Mouse (Mus musculus) neural tube, embryonic 11.5 days (tissue): ENCODE results near the gene Nav1. TPM values are rescaled to one million over a fixed set of nuclear protein-coding genes. Genes with fewer than 3 reads are reported as not detected.

Experiments
- ATAC-seq: fragments of 200-750 bp; cut with Nextera tagmentation; 2 replicates; pipeline ENCODE4 v1.8.0; 2017; ENCODE audit warnings: moderate number of reproducible peaks, mild to moderate bottlenecking, moderate TSS enrichment, moderate library complexity; ENCODE audit not compliant: insufficient read depth, low FRiP score, low TSS enrichment
- DNase-seq: peaks from one replicate; pipeline ENCODE4 v3.0.0-alpha.2; 2015; ENCODE audit warnings: low spot score
- H3K27ac ChIP-seq: fragments of 300-500 bp; sonication (generic); 2 replicates; pipeline ENCODE4 v1.5.1; 2014; ENCODE audit warnings: low read depth, mild to moderate bottlenecking, low read length
- H3K27me3 ChIP-seq: fragments of 300-500 bp; sonication (generic); 2 replicates; pipeline ENCODE4 v1.6.1; 2014; ENCODE audit warnings: mild to moderate bottlenecking, low read length, mixed read lengths; ENCODE audit not compliant: control insufficient read depth, insufficient read depth
- H3K36me3 ChIP-seq: fragments of 300-500 bp; sonication (generic); 2 replicates; pipeline ENCODE4 v1.6.1; 2014; ENCODE audit warnings: mild to moderate bottlenecking, low read length, moderate library complexity, mixed read lengths; ENCODE audit not compliant: control insufficient read depth, insufficient read depth
- H3K4me1 ChIP-seq: fragments of 300-500 bp; sonication (generic); 2 replicates; pipeline ENCODE4 v1.6.1; 2014; ENCODE audit warnings: low read length, mixed read lengths; ENCODE audit not compliant: control insufficient read depth, insufficient read depth
- H3K4me2 ChIP-seq: fragments of 300-500 bp; sonication (generic); 2 replicates; pipeline ENCODE4 v1.6.1; 2014; ENCODE audit warnings: low read depth, mild to moderate bottlenecking, moderate library complexity
- H3K4me3 ChIP-seq: fragments of 300-500 bp; sonication (generic); 2 replicates; pipeline ENCODE4 v1.5.1; 2014; ENCODE audit warnings: low read depth, low read length
- H3K9ac ChIP-seq: fragments of 300-500 bp; sonication (generic); 2 replicates; pipeline ENCODE4 v1.6.1; 2014; ENCODE audit warnings: mild to moderate bottlenecking, low read length
- H3K9me3 ChIP-seq: fragments of 300-500 bp; sonication (generic); 2 replicates; pipeline ENCODE4 v1.6.1; 2016; ENCODE audit warnings: low read length; ENCODE audit not compliant: control insufficient read depth
- WGBS: fragments of 180-500 bp; shearing (Covaris S2); extraction: QIAGEN DNeasy Blood & Tissue Kit; methylation state at CpG from one replicate; pipeline ENCODE4 v1.1.7; 2014; 5-methylcytosine and 5-hydroxymethylcytosine counted together
- polyA plus RNA-seq: library from polyadenylated mRNA; unstranded; fragments of >200 nt; fragmentation: Nextera tagmentation; extraction: Ambion mirVana; gene quantifications from 2 replicates; pipeline ENCODE4 v1.2.1, GENCODE M21; 2014

Nav1 gene
- polyA plus RNA-seq, 1 experiment from 2014 or later = 18.1 TPM

GRCm38 (mm10) chr1:135475571-135475895 is 131.6 kb downstream of the Nav1 start:
- DNase-seq (no peak), ATAC-seq (no peak)
- no peak overlapping the region for H3K4me3 ChIP-seq
- H3K36me3 ChIP-seq = no peaks in the 10 kb centered on the region
- H3K4me1 ChIP-seq = no peaks in the 10 kb centered on the region
- no peak overlapping the region for H3K27ac ChIP-seq
- H3K27me3 ChIP-seq = no peaks in the 10 kb centered on the region
- WGBS = 95% methylated on average over 7 of the region's 7 CpGs
- H3K4me2 ChIP-seq = no peak overlapping the region
- H3K9me3 ChIP-seq = no peaks in the 10 kb centered on the region
- H3K9ac ChIP-seq = no peak overlapping the region

DNA sequence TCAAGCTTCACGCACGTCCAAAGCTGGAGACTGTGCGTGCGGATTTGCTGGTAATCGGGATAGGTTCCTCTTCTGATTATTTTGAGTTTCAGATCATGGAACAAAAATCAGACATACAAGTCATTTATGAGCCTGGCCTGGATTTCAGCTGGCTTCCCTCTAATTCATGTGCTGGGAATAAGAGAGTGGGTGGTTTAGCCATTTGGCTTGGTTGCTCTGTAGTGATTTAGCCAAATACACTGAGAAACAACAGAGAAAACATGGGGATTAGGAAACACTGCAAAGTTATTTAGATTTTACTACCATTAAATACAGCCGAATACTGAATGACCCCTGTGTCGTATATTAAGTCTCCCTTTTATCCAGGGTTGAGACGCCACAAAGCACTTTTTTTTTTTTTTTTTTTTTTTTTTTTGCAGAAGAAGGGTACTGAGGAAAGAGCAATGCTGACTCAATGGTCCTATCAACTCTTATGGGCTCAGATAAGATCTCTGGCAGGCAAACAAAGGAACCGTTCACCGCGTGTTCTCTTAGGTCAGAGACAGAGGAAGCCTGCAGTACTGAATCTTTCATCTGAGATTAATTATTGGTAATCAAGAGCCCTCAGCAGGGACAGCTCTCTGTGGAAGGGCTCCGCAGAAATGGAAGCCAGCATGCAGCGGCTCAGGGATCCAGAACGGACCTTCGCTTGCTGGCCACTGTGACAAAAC is 132.1 kb downstream of the Nav1 start:
- H3K4me1 ChIP-seq = no peaks in the 10 kb centered on the region
- H3K4me2 ChIP-seq = no peak overlapping the region
- no peaks in the 10 kb centered on the region for H3K27me3 ChIP-seq
- no peak for ATAC-seq
- no peaks in the 10 kb centered on the region for H3K9me3 ChIP-seq
- WGBS = 68% methylated on average over 15 of the region's 15 CpGs
- H3K9ac ChIP-seq = no peak overlapping the region
- no peaks in the 10 kb centered on the region for H3K36me3 ChIP-seq
- H3K27ac ChIP-seq = no peak overlapping the region
- no peak for DNase-seq
- no peak overlapping the region for H3K4me3 ChIP-seq

DNA sequence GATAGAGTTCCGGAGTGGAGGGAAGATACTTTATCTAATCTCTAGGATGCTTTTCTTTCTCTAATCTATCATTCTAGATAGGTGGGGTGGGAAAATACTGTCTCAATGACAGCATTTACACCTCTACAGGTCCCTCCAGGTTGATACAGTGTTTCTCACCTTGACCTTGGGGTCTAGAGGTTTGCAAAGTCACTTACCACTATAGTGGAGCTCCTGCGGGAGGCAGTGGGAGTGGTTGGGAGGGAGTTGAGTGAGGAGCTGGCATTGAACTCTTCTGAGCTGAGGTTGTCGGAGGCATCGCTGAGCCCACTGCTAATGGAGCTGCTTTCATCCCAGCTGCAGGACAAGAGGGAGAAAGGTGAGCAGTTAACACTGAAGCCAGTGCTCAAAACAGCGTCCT is 134.6 kb downstream of the Nav1 start:
- Histone ChIP-seq H3K9me3 (no peaks in the 10 kb centered on the region), H3K4me2 (no peak overlapping the region), H3K9ac (no peak overlapping the region), H3K4me3 (no peak overlapping the region), H3K27me3 (no peaks in the 10 kb centered on the region), H3K4me1 (no peaks in the 10 kb centered on the region), H3K27ac (no peak overlapping the region), H3K36me3 (no peaks in the 10 kb centered on the region)
- ATAC-seq (no peak), DNase-seq (no peak)
- 80% methylated on average over 5 of the region's 5 CpGs for WGBS

- H3K4me2 ChIP-seq = no peak overlapping the region
- H3K9me3 ChIP-seq = no peaks in the 10 kb centered on the region
- ATAC-seq = no peak
- H3K36me3 ChIP-seq = no peaks in the 10 kb centered on the region
- no peak overlapping the region for H3K9ac ChIP-seq
- H3K27me3 ChIP-seq = no peaks in the 10 kb centered on the region
- no peak overlapping the region for H3K4me3 ChIP-seq
- no peak overlapping the region for H3K27ac ChIP-seq
- DNase-seq = no peak
- 87% methylated on average over 5 of the region's 5 CpGs for WGBS
- no peaks in the 10 kb centered on the region for H3K4me1 ChIP-seq
Observed at GRCm38 (mm10) chr1:135471742-135472141, 135.4 kb downstream of the Nav1 start.

DNA sequence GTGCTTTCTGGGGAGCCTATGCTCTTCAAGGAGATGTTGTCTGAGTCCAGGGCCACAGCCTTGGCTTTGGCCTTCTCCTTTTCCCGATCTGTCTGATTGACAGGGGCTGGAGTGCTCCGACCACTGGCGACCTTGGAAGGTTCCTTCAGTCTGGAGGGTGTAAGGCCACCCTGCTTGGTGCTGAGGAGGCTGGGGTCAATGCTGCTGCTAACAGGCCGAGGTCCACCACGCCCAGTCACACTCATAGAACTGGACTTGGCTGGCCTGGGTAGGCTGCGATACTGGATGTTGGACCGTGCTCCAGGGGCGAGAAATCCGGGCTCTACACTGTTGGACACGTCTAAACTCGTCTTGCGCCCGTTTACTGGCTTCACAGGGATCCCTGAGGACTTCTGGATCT is 136.5 kb downstream of the Nav1 start:
- H3K9ac ChIP-seq = no peak overlapping the region
- 91% methylated on average over 13 of the region's 13 CpGs for WGBS
- H3K27me3 ChIP-seq = no peaks in the 10 kb centered on the region
- H3K4me3 ChIP-seq = no peak overlapping the region
- H3K9me3 ChIP-seq = no peaks in the 10 kb centered on the region
- H3K4me1 ChIP-seq = no peaks in the 10 kb centered on the region
- no peak overlapping the region for H3K27ac ChIP-seq
- no peak for DNase-seq
- no peak overlapping the region for H3K4me2 ChIP-seq
- ATAC-seq = no peak
- H3K36me3 ChIP-seq = no peaks in the 10 kb centered on the region; the same call in 1 of the 2 replicates

DNA sequence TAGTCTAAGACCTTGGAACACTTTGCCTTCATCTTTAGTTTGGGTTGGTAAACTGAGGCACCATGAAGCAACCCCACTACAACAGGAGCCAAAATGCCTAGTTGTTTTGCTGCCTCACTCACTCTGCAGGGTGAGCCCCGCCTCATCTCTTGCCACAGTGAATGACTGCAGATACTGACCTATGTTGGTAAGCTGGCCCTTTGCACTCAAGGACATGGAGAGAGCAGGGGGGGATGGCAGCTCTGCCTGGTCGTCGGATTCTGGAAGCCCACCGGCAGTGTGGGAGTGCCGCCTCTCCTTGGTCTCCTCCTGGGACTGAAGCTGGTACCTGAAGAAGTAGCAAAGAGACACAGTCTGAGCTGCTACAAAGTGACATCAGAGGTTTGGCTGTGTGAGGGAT is 139.6 kb downstream of the Nav1 start:
- 95% methylated on average over 5 of the region's 5 CpGs for WGBS
- H3K4me3 ChIP-seq = no peak overlapping the region
- no peak overlapping the region for H3K4me2 ChIP-seq
- no peaks in the 10 kb centered on the region; the same call in 1 of the 2 replicates for H3K36me3 ChIP-seq
- no peaks in the 10 kb centered on the region for H3K27me3 ChIP-seq
- H3K27ac ChIP-seq = no peak overlapping the region
- no peaks in the 10 kb centered on the region for H3K4me1 ChIP-seq
- no peaks in the 10 kb centered on the region for H3K9me3 ChIP-seq
- no peak for ATAC-seq
- no peak for DNase-seq
- no peak overlapping the region for H3K9ac ChIP-seq

DNA sequence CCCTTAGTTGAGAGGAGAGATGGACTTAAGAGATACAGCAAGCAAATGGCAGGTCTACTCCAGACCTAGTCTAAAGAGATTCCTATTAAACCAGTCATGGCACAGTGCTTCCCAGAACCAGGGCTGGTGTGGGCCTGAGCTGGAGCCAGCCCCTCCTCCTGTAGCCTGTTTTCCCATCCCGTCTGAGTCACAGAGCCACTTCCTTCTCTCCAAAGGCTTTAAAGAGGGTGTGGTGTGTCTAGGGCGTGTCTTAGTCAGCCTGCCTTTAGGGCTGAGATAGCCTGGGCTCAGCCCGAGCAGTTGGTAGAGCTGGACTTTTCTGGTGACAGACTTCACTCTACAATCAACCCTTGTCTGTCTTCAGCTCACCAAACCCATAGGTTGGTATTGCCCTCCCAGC is 140.2 kb downstream of the Nav1 start:
- H3K4me2 ChIP-seq = no peak overlapping the region
- 75% methylated on average over 3 of the region's 3 CpGs for WGBS

GRCm38 (mm10) chr1:135465734-135466133 is 141.4 kb downstream of the Nav1 start:
- 91% methylated on average over 19 of the region's 19 CpGs for WGBS
- Histone ChIP-seq H3K27me3 (no peaks in the 10 kb centered on the region), H3K4me1 (no peaks in the 10 kb centered on the region), H3K4me2 (no peak overlapping the region), H3K9me3 (no peaks in the 10 kb centered on the region), H3K27ac (no peak overlapping the region), H3K4me3 (no peak overlapping the region), H3K9ac (no peak overlapping the region), H3K36me3 (no peaks in the 10 kb centered on the region; the same call in 1 of the 2 replicates)
- ATAC-seq = no peak
- no peak for DNase-seq

More for the DNA sequence above, 140.2 kb downstream of the Nav1 start:
- Histone ChIP-seq H3K27ac (no peak overlapping the region), H3K36me3 (no peaks in the 10 kb centered on the region; the same call in 1 of the 2 replicates), H3K4me3 (no peak overlapping the region), H3K9ac (no peak overlapping the region), H3K27me3 (no peaks in the 10 kb centered on the region), H3K9me3 (no peaks in the 10 kb centered on the region), H3K4me1 (no peaks in the 10 kb centered on the region)
- no peak for DNase-seq
- no peak for ATAC-seq

- H3K36me3 ChIP-seq = no peaks in the 10 kb centered on the region; the same call in 1 of the 2 replicates
- DNase-seq = no peak
- H3K4me2 ChIP-seq = no peak overlapping the region
- H3K9ac ChIP-seq = no peak overlapping the region
- H3K4me1 ChIP-seq = no peaks in the 10 kb centered on the region
- H3K4me3 ChIP-seq = no peak overlapping the region
- H3K9me3 ChIP-seq = no peaks in the 10 kb centered on the region
- no peak for ATAC-seq
- no peaks in the 10 kb centered on the region for H3K27me3 ChIP-seq
- 82% methylated on average over 8 of the region's 8 CpGs for WGBS
- no peak overlapping the region for H3K27ac ChIP-seq
Observed at GRCm38 (mm10) chr1:135462736-135463135, 144.4 kb downstream of the Nav1 start.
